Mouse (Mus musculus): ENCODE measurements around the gene BC051019. TPM values are rescaled to one million over a fixed set of nuclear protein-coding genes. Genes with fewer than 3 reads are reported as not detected.

The BC051019 gene
- total RNA-seq, 2 experiments from 2014 or later, result not detected

DNA sequence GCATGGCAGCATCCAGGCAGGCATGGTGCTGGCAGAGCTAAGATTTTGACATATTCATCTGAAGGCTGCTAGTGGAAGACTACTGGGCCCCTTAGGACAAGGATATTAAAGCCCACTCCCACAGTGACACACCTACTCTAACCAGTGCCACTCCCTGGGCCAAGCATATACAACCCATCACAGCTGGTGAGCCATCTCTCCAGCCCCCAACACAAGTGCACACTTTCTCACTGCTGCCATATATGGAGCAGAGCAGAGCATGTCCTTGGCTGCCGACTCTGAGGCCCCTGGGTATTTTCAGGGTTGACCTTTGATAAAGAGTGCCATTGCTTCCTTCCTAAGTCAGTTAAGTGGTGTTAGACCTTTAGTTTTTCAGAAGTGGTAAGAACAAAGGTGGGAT is 13.6 kb downstream of the BC051019 start:
- ATAC-seq (ENCODE audit: poor library complexity, severe bottlenecking), result no peak

GRCm38 (mm10) chr7:109708961-109709382 is 14.7 kb downstream of the BC051019 start:
- no peak for ATAC-seq (ENCODE audit: poor library complexity, severe bottlenecking)

DNA sequence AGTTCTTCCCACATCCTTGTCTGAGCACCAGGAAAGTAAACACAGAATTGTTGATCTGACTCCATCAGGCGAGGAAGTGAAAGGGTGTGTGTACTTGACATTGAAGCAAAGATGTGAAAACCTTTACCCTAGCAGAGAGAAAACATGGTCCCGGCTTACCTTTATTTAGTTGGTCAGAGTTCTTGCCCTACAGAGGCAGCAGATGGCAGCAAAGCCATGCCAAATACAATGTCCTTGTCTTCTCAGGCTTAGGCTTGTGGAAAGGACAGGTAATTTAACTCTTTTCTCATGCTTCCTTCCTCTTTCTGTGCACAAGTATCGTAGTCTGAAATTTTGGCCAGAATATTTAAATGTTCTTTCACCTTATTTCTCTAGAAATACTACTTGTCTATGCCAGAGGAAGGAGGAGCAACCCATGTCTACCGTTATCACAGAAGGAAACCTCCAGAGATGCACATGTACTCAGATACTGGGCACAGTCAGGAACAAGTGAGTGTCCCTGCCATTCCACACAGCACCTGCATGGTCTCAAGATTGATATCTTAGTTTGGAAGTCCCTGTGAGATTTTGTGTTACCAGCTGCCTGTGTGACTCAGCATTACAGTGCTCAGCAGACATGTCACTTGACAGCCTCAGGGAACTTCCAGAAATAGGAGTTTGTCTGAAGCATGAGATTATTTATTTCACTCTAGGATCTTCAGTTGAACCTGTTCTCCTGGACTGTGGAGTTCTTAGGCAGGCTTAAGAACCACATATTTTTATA is 16.4 kb downstream of the BC051019 start:
- no peak for ATAC-seq (ENCODE audit: poor library complexity, severe bottlenecking)

DNA sequence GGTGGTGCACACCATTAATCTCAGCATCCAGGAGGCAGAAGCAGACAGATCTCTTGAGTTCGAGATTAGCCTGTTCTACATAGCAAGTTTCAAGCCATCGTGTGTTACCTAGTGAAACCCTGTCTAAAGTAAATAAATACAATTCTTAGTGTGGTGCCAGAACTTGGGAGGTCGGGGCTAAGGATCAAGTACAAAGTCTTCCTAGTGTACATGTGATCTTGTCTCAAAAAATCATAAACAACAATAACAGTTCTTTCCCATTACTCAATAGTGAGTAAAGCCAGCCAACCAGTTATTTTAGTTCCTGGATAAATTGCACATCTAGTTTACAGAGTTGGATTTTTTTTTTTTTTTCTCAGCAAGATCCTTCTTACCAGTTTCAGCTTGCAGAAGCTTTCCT is 19.2 kb downstream of the BC051019 start:
- ATAC-seq (ENCODE audit: poor library complexity, severe bottlenecking), result no peak

DNA sequence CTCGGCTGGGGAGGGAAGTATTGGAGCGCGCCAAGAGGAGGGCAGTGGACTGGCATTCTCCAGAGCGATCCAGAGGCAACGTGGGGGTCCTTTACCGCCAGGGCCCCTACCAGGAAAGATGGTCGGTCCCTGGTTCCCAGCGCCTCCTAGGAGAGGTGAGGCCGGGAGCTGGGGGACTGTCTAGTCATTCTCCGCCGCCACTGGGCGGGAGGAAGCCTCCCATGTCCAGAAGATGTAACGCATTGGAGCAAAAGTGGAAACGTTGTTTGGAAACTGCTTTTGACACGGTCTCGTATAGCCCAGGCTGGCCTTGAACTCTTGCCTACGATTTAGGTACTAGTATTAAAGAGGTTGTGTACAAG is 19.7 kb downstream of the BC051019 start:
- ATAC-seq (ENCODE audit: poor library complexity, severe bottlenecking), result peak; percentile 23

DNA sequence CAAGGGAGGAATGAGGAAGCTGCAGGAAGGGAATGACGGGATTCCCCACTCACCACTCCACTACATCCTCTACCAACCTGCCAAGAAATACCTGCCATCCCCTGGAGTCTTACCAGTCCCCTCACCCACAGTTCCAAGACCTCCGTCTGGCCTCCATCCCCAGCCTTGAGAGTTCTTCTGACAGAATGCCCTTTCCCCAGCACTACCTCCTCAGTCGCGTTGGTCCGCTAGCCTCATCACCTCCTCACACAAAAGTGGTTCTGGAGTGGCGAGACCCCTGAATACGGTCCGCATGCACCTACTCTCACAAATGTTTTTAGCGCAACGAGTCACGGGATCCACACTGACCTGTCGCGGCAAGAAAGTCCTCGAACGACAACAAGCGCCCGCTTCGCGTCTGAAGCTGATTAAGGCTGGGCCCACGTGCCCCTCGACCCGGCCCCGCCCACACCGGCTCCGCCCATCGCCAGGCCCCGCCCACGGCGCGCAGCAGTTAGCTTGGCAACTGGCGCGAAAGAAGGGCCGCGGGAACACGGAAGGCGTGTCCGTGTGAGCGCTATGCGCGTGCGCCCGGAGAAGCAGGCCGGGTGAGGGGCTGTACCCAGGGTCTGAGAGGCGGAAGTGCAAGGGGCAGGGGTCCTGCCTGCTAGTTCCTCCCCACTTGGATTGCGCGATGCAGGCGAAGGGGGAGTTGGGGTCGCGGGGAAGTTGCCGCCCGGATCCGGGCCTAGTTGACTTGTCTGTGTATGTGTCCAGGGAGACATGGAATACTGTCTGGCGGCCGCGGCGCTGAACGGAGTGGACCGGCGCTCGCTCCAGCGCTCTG is 20.2 kb downstream of the BC051019 start, which contains the start of the genes St5 and Akip1:
Gene St5 (minus strand): TSS at position 416 of the 826 bp plus-strand sequence.
Gene Akip1 (plus strand): TSS at position 501 of the 826 bp plus-strand sequence.
- peak; percentile 95 for ATAC-seq (ENCODE audit: poor library complexity, severe bottlenecking)

DNA sequence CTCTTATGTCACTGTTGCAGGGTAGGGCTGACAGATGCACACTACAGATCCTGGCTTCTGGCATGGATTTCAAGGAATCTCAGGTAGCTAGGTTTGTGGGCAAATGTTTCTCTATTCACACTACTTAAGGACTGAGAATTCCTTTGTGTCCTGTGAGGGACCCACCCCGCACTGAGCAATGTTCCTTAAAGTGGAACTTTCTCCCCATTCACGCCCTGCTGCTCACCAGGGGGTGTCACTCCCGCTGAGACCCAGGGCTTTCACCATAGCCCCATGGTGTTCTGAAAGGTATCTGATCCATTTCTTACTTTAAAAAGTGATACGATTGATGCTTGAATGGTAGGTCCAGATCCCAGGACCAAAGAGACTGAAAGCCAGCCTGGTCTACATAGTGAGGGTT is 20.9 kb downstream of the BC051019 start:
- ATAC-seq (ENCODE audit: poor library complexity, severe bottlenecking), result no peak

- ATAC-seq (ENCODE audit: poor library complexity, severe bottlenecking), result no peak
These were observed 23.4 kb downstream of the BC051019 start for GRCm38 (mm10) chr7:109700213-109700612.

- no peak for ATAC-seq (ENCODE audit: poor library complexity, severe bottlenecking)
These were observed 28.3 kb downstream of the BC051019 start for GRCm38 (mm10) chr7:109695339-109695726.

GRCm38 (mm10) chr7:109694576-109695338 is 28.9 kb downstream of the BC051019 start:
- no peak for ATAC-seq (ENCODE audit: poor library complexity, severe bottlenecking)

DNA sequence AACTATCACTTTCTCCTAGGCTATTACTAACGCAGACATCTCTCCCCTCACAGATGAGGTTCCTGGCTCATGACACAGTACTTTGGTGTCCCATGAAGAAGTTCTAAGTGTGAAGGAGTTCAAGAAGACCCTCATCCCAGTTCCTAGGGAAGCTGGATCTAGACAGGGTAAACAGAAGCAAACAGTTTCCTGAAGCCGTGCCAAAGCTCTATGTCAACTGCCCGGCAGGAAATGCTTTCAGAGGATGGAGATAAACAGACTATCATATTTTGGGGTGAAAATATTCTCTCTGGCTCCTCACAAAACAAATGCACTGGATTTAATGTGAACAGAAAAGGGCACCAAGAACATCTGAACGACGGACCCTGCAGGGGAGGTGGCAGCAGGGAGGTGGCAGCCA is 32.7 kb downstream of the BC051019 start:
- ATAC-seq (ENCODE audit: poor library complexity, severe bottlenecking), result no peak

GRCm38 (mm10) chr7:109690101-109690500 is 33.5 kb downstream of the BC051019 start:
- no peak for ATAC-seq (ENCODE audit: poor library complexity, severe bottlenecking)

DNA sequence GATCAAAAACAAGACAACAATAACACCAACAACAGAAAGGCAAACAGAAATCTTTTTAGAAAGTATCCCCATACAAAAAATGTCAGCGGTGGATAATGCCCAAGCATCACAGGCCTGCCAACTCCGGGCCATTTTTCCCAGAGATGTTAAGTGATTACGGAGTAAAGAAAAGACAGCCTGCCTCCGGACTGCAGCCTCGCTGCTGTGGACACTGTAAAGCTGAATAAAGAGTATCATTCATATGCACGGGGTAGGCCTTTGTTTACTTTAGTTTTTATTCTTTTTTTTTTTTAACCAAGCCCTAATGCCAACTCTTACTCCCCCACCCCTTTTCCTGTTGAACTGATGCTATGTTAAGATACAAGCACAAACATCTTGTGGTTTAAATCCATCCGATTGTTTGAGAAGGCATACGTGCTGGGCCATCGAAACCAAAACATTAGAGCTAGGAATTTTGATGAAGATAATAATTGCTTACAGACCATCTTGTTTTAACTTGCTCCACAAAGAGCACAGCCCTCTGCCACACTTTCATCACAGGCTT is 37.0 kb downstream of the BC051019 start:
- no peak for ATAC-seq (ENCODE audit: poor library complexity, severe bottlenecking)

- no peak for ATAC-seq (ENCODE audit: poor library complexity, severe bottlenecking)
These were observed 42.8 kb downstream of the BC051019 start for GRCm38 (mm10) chr7:109680879-109681278.

- ATAC-seq (ENCODE audit: poor library complexity, severe bottlenecking), result no peak
These were observed 43.4 kb downstream of the BC051019 start for GRCm38 (mm10) chr7:109680284-109680683.

DNA sequence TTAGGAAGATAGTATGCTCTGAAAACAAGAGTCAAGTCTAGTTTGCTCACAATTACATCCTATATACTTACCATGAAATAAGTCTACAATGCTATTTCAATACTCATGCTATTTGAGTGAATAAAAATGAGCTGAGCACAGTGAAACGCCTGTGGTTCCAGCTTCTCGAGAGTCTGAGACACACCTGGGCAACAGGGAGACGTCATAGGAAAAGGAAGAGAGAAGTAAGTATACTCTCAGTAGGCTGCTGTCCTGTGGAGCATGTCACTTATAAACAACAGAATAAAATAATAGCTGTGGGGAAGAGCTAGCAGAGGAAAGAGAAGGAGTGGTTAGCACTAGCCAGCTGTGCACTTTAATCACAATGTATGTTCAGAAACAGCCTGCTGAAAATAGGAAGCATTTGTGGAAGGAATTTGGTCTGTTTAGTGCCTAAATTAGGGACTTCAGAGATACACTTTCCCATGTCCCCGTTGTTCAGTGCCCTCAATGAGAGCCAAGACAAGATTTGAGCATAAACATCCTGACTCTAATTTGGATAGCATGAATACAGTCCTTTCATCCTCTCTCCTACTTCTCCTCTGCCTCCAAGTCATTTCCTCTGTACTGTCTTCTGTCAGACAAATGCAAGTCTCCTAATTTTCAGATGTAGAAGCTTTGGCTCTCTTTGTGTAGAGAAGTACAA is 48.6 kb downstream of the BC051019 start:
- no peak for ATAC-seq (ENCODE audit: poor library complexity, severe bottlenecking)

DNA sequence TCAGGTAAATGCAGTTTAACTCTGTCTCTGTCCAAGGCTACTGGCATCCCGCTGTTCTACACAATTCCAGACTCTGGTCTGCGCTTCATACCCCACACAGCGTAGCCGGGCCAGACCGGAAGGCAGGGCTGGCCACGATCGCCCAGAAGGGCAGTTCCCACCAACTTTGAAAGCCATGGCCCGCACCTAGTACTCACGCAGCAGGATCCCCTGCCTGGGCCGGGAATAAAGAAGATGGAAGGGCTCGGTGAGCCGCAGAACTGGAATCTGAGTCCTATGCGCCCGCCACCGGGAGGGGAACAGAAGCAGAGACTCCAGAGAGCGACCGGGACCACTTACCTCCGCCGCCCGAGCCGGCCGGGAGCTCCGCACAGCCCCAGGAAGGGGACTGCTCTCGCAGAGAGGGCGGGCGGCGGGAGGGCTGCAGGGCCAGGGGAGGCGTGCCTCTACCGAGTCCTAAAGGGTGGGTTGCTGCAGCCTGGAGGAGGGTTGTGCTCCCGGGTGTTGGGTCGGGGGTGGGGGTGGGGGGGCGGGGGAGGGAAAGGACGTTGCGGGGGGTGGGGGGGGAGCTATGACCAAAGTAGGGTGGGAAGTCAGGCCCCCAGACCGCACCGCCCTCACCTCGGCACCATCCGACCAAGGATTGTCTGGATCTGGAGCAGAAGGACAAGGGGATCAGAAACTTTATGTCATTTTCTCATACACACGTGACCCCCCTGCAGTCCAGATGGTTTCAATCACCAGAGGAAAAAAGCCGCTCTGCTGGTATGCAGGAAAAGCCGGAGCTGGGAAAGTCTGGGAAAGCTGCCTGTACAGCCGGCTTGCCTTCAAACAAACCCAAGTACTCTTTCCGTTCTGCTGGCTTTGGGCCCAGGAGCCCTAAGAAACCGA is 51.8 kb downstream of the BC051019 start:
- 0 out of 2 replicates have a peak, but pooled peaks have one; percentile 27 for ATAC-seq (ENCODE audit: poor library complexity, severe bottlenecking)

- ATAC-seq (ENCODE audit: poor library complexity, severe bottlenecking), result no peak
These were observed 54.1 kb downstream of the BC051019 start for GRCm38 (mm10) chr7:109669426-109670170.

- ATAC-seq (ENCODE audit: poor library complexity, severe bottlenecking), result no peak
These were observed 57.0 kb downstream of the BC051019 start for GRCm38 (mm10) chr7:109666664-109667063.

All from megakaryocyte, adult 5-6 weeks (primary cell).